Mouse (Mus musculus) kidney, adult 2 months (tissue): ENCODE data around the gene Agfg2.

Experiments
- CTCF ChIP-seq: fragments of 200-500 bp; conservative IDR thresholded peaks from 2 replicates; pipeline ENCODE4 v1.5.1; 2011; ENCODE audit warnings: low read depth, mild to moderate bottlenecking, control low read depth, low read length, moderate library complexity, mixed read lengths; ENCODE audit not compliant: insufficient read depth, insufficient read length
- POLR2A ChIP-seq: fragments of 200-500 bp; IDR thresholded peaks from one replicate; pipeline ENCODE4 v1.6.1; 2011; ENCODE audit warnings: low read depth, low read length, control low read depth

GRCm38 (mm10) chr5:137733638-137734288, 49.2 kb upstream of the Agfg2 start:
- TF ChIP-seq POLR2A: no peak
- no peak for TF ChIP-seq CTCF
